Mouse (Mus musculus) forebrain, embryonic 14.5 days (tissue): ENCODE measurements around the gene Mid1. TPM values are rescaled to one million over a fixed set of nuclear protein-coding genes. Genes with fewer than 3 reads are reported as not detected.
A peak's percentile ranks its signal among the peaks of the same experiment; 100 is the strongest.

ENCODE experiments used
- ATAC-seq: fragments of 200-750 bp; cut with Nextera tagmentation; 2 replicates; pipeline ENCODE4 v1.8.0; 2017; ENCODE audit warnings: mild to moderate bottlenecking, moderate library complexity
- DNase-seq: peaks from one replicate; pipeline ENCODE4 v3.0.0-alpha.2; 2015; ENCODE audit warnings: low spot score
- H3K27ac ChIP-seq: fragments of 300-500 bp; sonication (generic); 2 replicates; pipeline ENCODE4 v1.5.1; 2014; ENCODE audit warnings: low read depth, mild to moderate bottlenecking, control low read depth, low read length, moderate library complexity
- H3K27me3 ChIP-seq: fragments of 300-500 bp; sonication (generic); replicated peaks from 2 replicates; pipeline ENCODE4 v1.6.1; 2014; ENCODE audit warnings: low read length, control low read depth, mixed read lengths; ENCODE audit not compliant: control insufficient read depth, insufficient read depth
- H3K36me3 ChIP-seq: fragments of 300-500 bp; sonication (generic); 2 replicates; pipeline ENCODE4 v1.6.1; 2014; ENCODE audit warnings: low read length, control low read depth; ENCODE audit not compliant: control insufficient read depth, insufficient read depth
- H3K4me1 ChIP-seq: fragments of 300-500 bp; sonication (generic); 2 replicates; pipeline ENCODE4 v1.6.1; 2014; ENCODE audit warnings: antibody characterized with exemption, low read length, control low read depth; ENCODE audit not compliant: control insufficient read depth, insufficient read depth
- H3K4me2 ChIP-seq: fragments of 300-500 bp; sonication (generic); 2 replicates; pipeline ENCODE4 v1.6.1; 2014; ENCODE audit warnings: mild to moderate bottlenecking, control low read depth, low read length
- H3K4me3 ChIP-seq: fragments of 300-500 bp; sonication (generic); 2 replicates; pipeline ENCODE4 v1.5.1; 2014; ENCODE audit warnings: low read depth, low read length, control low read depth
- H3K9ac ChIP-seq: fragments of 300-500 bp; sonication (generic); 2 replicates; pipeline ENCODE4 v1.6.1; 2014; ENCODE audit warnings: mild to moderate bottlenecking, low read length, control low read depth, moderate library complexity
- H3K9me3 ChIP-seq: fragments of 300-500 bp; sonication (generic); replicated peaks from 2 replicates; pipeline ENCODE4 v1.6.1; 2016; ENCODE audit warnings: low read length, control low read depth, mixed read lengths; ENCODE audit not compliant: control insufficient read depth
- WGBS: fragments of 180-500 bp; shearing (Covaris S2); extraction: QIAGEN DNeasy Blood & Tissue Kit; methylation state at CpG from one replicate; pipeline ENCODE4 v1.1.7; 2014; 5-methylcytosine and 5-hydroxymethylcytosine counted together
- polyA plus RNA-seq: library from polyadenylated mRNA; unstranded; fragments of >200 nt; fragmentation: Nextera tagmentation; extraction: Ambion mirVana; gene quantifications from 2 replicates; pipeline ENCODE4 v1.2.1, GENCODE M21; 2014

The Mid1 gene
- polyA plus RNA-seq, 1 experiment from 2014 or later = 8.6 TPM

DNA sequence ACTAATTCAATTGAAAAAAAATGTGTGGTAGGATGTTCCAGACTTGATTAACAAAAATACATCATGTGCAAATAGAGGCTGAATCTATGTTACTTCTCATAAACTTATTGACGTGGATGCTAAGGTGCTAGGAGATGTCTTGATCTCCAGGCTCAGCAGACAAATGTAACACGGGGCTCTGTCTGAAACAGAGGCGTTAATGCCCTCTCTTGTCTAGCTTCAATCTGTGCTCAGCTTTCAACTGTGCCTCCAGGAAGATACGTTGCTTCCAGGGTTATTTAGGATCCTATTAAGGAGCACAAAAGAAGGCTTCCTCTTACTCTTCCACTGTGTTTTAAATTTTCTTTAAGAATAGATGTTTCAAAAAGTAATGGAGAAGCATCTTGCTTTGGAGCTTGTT, 115.2 kb downstream of the Mid1 start:
- Histone ChIP-seq H3K4me3 (no peak overlapping the region), H3K27ac (no peak overlapping the region), H3K4me2 (no peak overlapping the region), H3K27me3 (no peaks in the 10 kb centered on the region), H3K9ac (no peak overlapping the region), H3K36me3 (no peaks in the 10 kb centered on the region), H3K4me1 (no peaks in the 10 kb centered on the region), H3K9me3 (no peaks in the 10 kb centered on the region)
- DNase-seq = no peak
- ATAC-seq = no peak
- 24% methylated on average over 4 of the region's 4 CpGs for WGBS

GRCm38 (mm10) chrX:169805791-169806190, 120.8 kb downstream of the Mid1 start:
- Histone ChIP-seq H3K4me3 (no peak overlapping the region), H3K27ac (no peak overlapping the region), H3K9me3 (no peaks in the 10 kb centered on the region), H3K9ac (no peak overlapping the region), H3K36me3 (no peaks in the 10 kb centered on the region), H3K4me2 (no peak overlapping the region), H3K27me3 (no peaks in the 10 kb centered on the region), H3K4me1 (no peaks in the 10 kb centered on the region)
- WGBS = 45% methylated on average over 5 of the region's 5 CpGs
- DNase-seq = no peak
- ATAC-seq = no peak

DNA sequence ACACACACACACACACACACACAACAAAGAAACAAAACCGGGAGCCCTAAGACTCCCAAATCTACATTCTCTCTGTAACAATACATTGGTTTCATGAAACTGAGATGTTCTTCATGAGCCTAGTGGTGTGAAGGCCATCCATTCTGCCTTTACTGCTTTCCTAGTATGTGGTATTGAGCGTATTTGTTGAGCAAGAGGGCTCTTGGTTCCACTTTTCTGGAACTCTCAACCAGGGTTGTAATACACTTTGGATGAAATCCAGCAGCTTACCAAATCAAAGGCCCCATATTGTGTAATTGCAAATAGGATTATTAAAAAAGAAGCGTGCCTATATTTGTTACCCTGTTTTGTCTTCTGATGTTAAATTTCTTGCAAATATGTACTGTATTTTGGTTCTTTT, 122.7 kb downstream of the Mid1 start:
- H3K27ac ChIP-seq = no peak overlapping the region
- no peak for DNase-seq
- H3K4me3 ChIP-seq = no peak overlapping the region
- H3K9ac ChIP-seq = no peak overlapping the region
- no peaks in the 10 kb centered on the region for H3K4me1 ChIP-seq
- H3K9me3 ChIP-seq = no peaks in the 10 kb centered on the region
- 76% methylated on average over 3 of the region's 3 CpGs for WGBS
- no peak for ATAC-seq
- H3K4me2 ChIP-seq = no peak overlapping the region
- H3K27me3 ChIP-seq = no peaks in the 10 kb centered on the region
- no peaks in the 10 kb centered on the region for H3K36me3 ChIP-seq

- ATAC-seq (peak; percentile 69; the same call in 1 of the 2 replicates), DNase-seq (peak; percentile 33)
- H3K4me1 ChIP-seq = no peaks in the 10 kb centered on the region
- H3K4me2 ChIP-seq = no peak overlapping the region
- H3K36me3 ChIP-seq = no peaks in the 10 kb centered on the region
- H3K9ac ChIP-seq = no peak overlapping the region
- WGBS = 58% methylated on average over 5 of the region's 5 CpGs
- H3K27me3 ChIP-seq = no peaks in the 10 kb centered on the region
- no peak overlapping the region for H3K4me3 ChIP-seq
- H3K9me3 ChIP-seq = no peaks in the 10 kb centered on the region
- no peak overlapping the region for H3K27ac ChIP-seq
Observed at GRCm38 (mm10) chrX:169811318-169811717, 126.3 kb downstream of the Mid1 start.

DNA sequence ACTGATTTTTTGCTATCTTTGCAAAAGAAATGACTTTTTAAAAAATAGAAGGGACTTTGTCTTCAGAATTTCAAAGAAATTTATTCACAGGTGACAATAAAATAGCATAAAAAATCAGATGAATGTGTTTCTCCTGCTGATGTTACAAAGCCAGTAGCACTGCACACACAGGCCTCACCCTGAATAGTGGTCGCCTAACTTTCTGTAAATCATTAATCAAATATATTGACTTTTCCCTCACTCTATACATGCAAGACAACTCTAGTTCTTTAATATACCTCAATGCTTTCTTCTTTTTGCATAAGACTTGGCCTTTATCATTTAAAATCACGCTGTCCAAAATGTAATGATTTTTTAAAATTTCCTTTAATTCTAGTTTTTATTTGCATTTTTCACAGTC, 126.8 kb downstream of the Mid1 start:
- no peak for DNase-seq
- Histone ChIP-seq H3K27ac (no peak overlapping the region), H3K4me3 (no peak overlapping the region), H3K9ac (no peak overlapping the region), H3K4me2 (no peak overlapping the region), H3K27me3 (no peaks in the 10 kb centered on the region), H3K36me3 (no peaks in the 10 kb centered on the region), H3K4me1 (no peaks in the 10 kb centered on the region), H3K9me3 (no peaks in the 10 kb centered on the region)
- WGBS = 87% methylated on average over 2 of the region's 2 CpGs
- ATAC-seq = no peak

GRCm38 (mm10) chrX:169813673-169814072, 128.7 kb downstream of the Mid1 start:
- Histone ChIP-seq H3K36me3 (no peaks in the 10 kb centered on the region), H3K4me2 (no peak overlapping the region)
- WGBS = 48% methylated on average over 1 of the region's 1 CpGs

GRCm38 (mm10) chrX:169826947-169827346, 141.9 kb downstream of the Mid1 start:
- no peak overlapping the region for H3K4me3 ChIP-seq
- H3K27me3 ChIP-seq = no peaks in the 10 kb centered on the region
- H3K4me1 ChIP-seq = 0 out of 2 replicates have a peak, but pooled peaks cover 3% of the 10 kb centered on the region
- no peaks in the 10 kb centered on the region for H3K36me3 ChIP-seq
- H3K9ac ChIP-seq = no peak overlapping the region
- H3K27ac ChIP-seq = no peak overlapping the region; the same call in 1 of the 2 replicates
- H3K9me3 ChIP-seq = no peaks in the 10 kb centered on the region
- peak overlapping the region; percentile 32; the same call in 1 of the 2 replicates for H3K4me2 ChIP-seq
- peak; percentile 76 for DNase-seq
- ATAC-seq = peak; percentile 91
- WGBS = 33% methylated on average over 10 of the region's 10 CpGs

More at GRCm38 (mm10) chrX:169813673-169814072, 128.7 kb downstream of the Mid1 start:
- Histone ChIP-seq H3K27me3 (no peaks in the 10 kb centered on the region), H3K27ac (no peak overlapping the region), H3K9ac (no peak overlapping the region), H3K9me3 (no peaks in the 10 kb centered on the region), H3K4me1 (no peaks in the 10 kb centered on the region), H3K4me3 (no peak overlapping the region)
- DNase-seq = no peak
- no peak for ATAC-seq

- Histone ChIP-seq H3K36me3 (no peaks in the 10 kb centered on the region), H3K27me3 (no peaks in the 10 kb centered on the region), H3K9ac (peak overlapping the region; percentile 56), H3K27ac (peak overlapping the region; percentile 70), H3K4me1 (0 out of 2 replicates have a peak, but pooled peaks cover 3% of the 10 kb centered on the region), H3K4me3 (peak overlapping the region; percentile 19), H3K4me2 (peak overlapping the region; percentile 46), H3K9me3 (no peaks in the 10 kb centered on the region)
- ATAC-seq (peak; percentile 58; the same call in 1 of the 2 replicates), DNase-seq (peak; percentile 24)
- 25% methylated on average over 7 of the region's 7 CpGs for WGBS
Observed at GRCm38 (mm10) chrX:169827720-169828119, 142.7 kb downstream of the Mid1 start.

DNA sequence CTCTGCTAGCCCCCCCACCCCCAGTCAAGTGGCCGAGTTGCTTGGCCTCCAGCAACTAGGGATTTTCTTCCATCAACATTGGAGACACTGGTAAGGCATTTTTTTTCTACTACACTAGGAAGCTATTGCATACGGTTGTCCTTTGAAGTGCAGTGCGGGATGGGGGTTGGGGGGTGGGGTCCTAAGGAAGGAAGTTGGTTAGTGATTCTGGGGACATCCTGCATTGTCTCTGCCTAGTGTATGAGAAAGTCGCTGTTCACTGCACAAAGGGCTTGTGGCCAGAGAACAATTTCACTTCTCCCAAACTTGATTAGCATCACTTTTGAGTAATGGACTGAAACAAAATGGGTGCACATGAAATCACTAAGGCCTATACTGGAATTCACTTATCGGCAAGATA, 143.1 kb downstream of the Mid1 start:
- no peaks in the 10 kb centered on the region for H3K27me3 ChIP-seq
- 40% methylated on average over 5 of the region's 5 CpGs for WGBS
- DNase-seq = peak; percentile 20
- H3K27ac ChIP-seq = peak overlapping the region; percentile 70
- no peaks in the 10 kb centered on the region for H3K9me3 ChIP-seq
- no peaks in the 10 kb centered on the region for H3K36me3 ChIP-seq
- peak; percentile 45; the same call in 1 of the 2 replicates for ATAC-seq
- peak overlapping the region; percentile 56 for H3K9ac ChIP-seq
- peak overlapping the region; percentile 46 for H3K4me2 ChIP-seq
- H3K4me3 ChIP-seq = peak overlapping the region; percentile 19
- H3K4me1 ChIP-seq = 0 out of 2 replicates have a peak, but pooled peaks cover 3% of the 10 kb centered on the region
